In genomic region chr1:21958013-21958412, GRCm38 (mm10) we compare ENCODE assay signal across 16 mouse cellular contexts.
"Had no signal": no experiment of that assay in that cellular context is flagged by ENCODE, and none has a peak within 500 bp of the region (broad histone marks: within the 10 kb centered on the region; RNA-seq: fewer than 3 reads in every experiment).

No protein-coding gene starts in this region.

- H3K36me3 ChIP-seq: neural tube, embryonic 13.5 days; neural tube, embryonic 15.5 days; stomach, embryonic 15.5 days had no signal

- DNase-seq: retina, postnatal 1 day; right cerebral cortex, adult 18-20 months; right cerebral cortex, postnatal 14 days; right cerebral cortex, postnatal 25 days; right cerebral cortex, postnatal 4 days; spleen, adult 18-20 months; thymus, adult 18-20 months; thymus, adult 2 months; thymus, postnatal 14 days; thymus, postnatal 25 days; thymus, postnatal 36 days; thymus, postnatal 4 days had no signal

- H3K4me3 ChIP-seq: neural tube, embryonic 13.5 days; neural tube, embryonic 15.5 days; stomach, embryonic 15.5 days had no signal

- H3K27me3 ChIP-seq: stomach, embryonic 15.5 days had no signal

- H3K4me2 ChIP-seq: neural tube, embryonic 13.5 days; neural tube, embryonic 15.5 days; stomach, embryonic 15.5 days had no signal

- H3K27ac ChIP-seq: neural tube, embryonic 13.5 days; neural tube, embryonic 15.5 days; stomach, embryonic 15.5 days; stomach, postnatal 0 days had no signal

- H3K9me3 ChIP-seq: neural tube, embryonic 13.5 days; neural tube, embryonic 15.5 days; stomach, embryonic 15.5 days had no signal

- H3K9ac ChIP-seq: neural tube, embryonic 13.5 days; neural tube, embryonic 15.5 days; stomach, embryonic 15.5 days had no signal
